Mouse (Mus musculus): ENCODE results near the gene Canx. TPM values are rescaled to one million over a fixed set of nuclear protein-coding genes. Genes with fewer than 3 reads are reported as not detected.

Gene Canx
- polyA plus RNA-seq, 1 experiment: 264 TPM

- TF ChIP-seq CTCF (IDR thresholded peaks at IDR 0.05; ENCODE audit: borderline replicate concordance, insufficient read depth, low read depth, low read length) (no peak), POLR2A (IDR thresholded peaks at IDR 0.05; ENCODE audit: borderline replicate concordance, insufficient read depth, low read length) (no peak)
- DNase-seq: no peak
- no peak within 1 kb of the TSS for H3K27ac ChIP-seq (ENCODE audit: insufficient read depth, low read length)
- H3K27me3 ChIP-seq (ENCODE audit: control insufficient read depth, insufficient read depth, low read length): no peaks in the 10 kb centered on the region
- no peak within 1 kb of the TSS for H3K4me3 ChIP-seq (replicated peaks; ENCODE audit: insufficient read depth, low read depth, low read length)
- H3K4me1 ChIP-seq (ENCODE audit: control insufficient read depth, insufficient read depth, low read length): no peaks in the 10 kb centered on the region
Measured at GRCm38 (mm10) chr11:50354162-50354561, 28.7 kb upstream of the Canx start, which contains the start of gene Cby3. TSS of gene Cby3 (plus strand) at chr11:50354462.

GRCm38 (mm10) chr11:50352177-50352576 lies 26.7 kb upstream of the Canx start:
- TF ChIP-seq CTCF (IDR thresholded peaks at IDR 0.05; ENCODE audit: borderline replicate concordance, insufficient read depth, low read depth, low read length): no peak
- no peak for TF ChIP-seq POLR2A (IDR thresholded peaks at IDR 0.05; ENCODE audit: borderline replicate concordance, insufficient read depth, low read length)
- no peak overlapping the region for H3K27ac ChIP-seq (ENCODE audit: insufficient read depth, low read length)
- no peak for DNase-seq
- 87% methylated on average over 2 of the region's 2 CpGs for WGBS
- H3K4me1 ChIP-seq (ENCODE audit: control insufficient read depth, insufficient read depth, low read length): no peaks in the 10 kb centered on the region
- no peaks in the 10 kb centered on the region for H3K27me3 ChIP-seq (ENCODE audit: control insufficient read depth, insufficient read depth, low read length)
- no peak overlapping the region for H3K4me3 ChIP-seq (replicated peaks; ENCODE audit: insufficient read depth, low read depth, low read length)

GRCm38 (mm10) chr11:50346256-50347032 lies 21.0 kb upstream of the Canx start:
- no peak for TF ChIP-seq POLR2A (IDR thresholded peaks at IDR 0.05; ENCODE audit: borderline replicate concordance, insufficient read depth, low read length)
- no peak for TF ChIP-seq CTCF (IDR thresholded peaks at IDR 0.05; ENCODE audit: borderline replicate concordance, insufficient read depth, low read depth, low read length)
- H3K4me3 ChIP-seq (replicated peaks; ENCODE audit: insufficient read depth, low read depth, low read length): no peak overlapping the region
- DNase-seq: no peak
- no peaks in the 10 kb centered on the region for H3K27me3 ChIP-seq (ENCODE audit: control insufficient read depth, insufficient read depth, low read length)
- 87% methylated on average over 9 of the region's 9 CpGs for WGBS
- no peaks in the 10 kb centered on the region for H3K4me1 ChIP-seq (ENCODE audit: control insufficient read depth, insufficient read depth, low read length)
- no peak overlapping the region for H3K27ac ChIP-seq (ENCODE audit: insufficient read depth, low read length)

- Histone ChIP-seq H3K4me3 (replicated peaks; ENCODE audit: insufficient read depth, low read depth, low read length) (no peak overlapping the region), H3K27ac (ENCODE audit: insufficient read depth, low read length) (no peak overlapping the region), H3K27me3 (ENCODE audit: control insufficient read depth, insufficient read depth, low read length) (no peaks in the 10 kb centered on the region), H3K4me1 (ENCODE audit: control insufficient read depth, insufficient read depth, low read length) (no peaks in the 10 kb centered on the region)
- WGBS: 81% methylated on average over 4 of the region's 4 CpGs
- TF ChIP-seq CTCF (IDR thresholded peaks at IDR 0.05; ENCODE audit: borderline replicate concordance, insufficient read depth, low read depth, low read length) (no peak), POLR2A (IDR thresholded peaks at IDR 0.05; ENCODE audit: borderline replicate concordance, insufficient read depth, low read length) (no peak)
- DNase-seq: no peak
Measured at GRCm38 (mm10) chr11:50345486-50345885, 20.0 kb upstream of the Canx start.

- WGBS: 71% methylated on average over 4 of the region's 4 CpGs
- no peak for TF ChIP-seq CTCF (IDR thresholded peaks at IDR 0.05; ENCODE audit: borderline replicate concordance, insufficient read depth, low read depth, low read length)
- TF ChIP-seq POLR2A (IDR thresholded peaks at IDR 0.05; ENCODE audit: borderline replicate concordance, insufficient read depth, low read length): no peak
- H3K27ac ChIP-seq (ENCODE audit: insufficient read depth, low read length): no peak overlapping the region
Measured at GRCm38 (mm10) chr11:50336891-50337290, 11.4 kb upstream of the Canx start.

GRCm38 (mm10) chr11:50336126-50336525 lies 10.7 kb upstream of the Canx start:
- Histone ChIP-seq H3K27ac (ENCODE audit: insufficient read depth, low read length) (no peak overlapping the region), H3K4me1 (ENCODE audit: control insufficient read depth, insufficient read depth, low read length) (no peaks in the 10 kb centered on the region), H3K27me3 (ENCODE audit: control insufficient read depth, insufficient read depth, low read length) (no peaks in the 10 kb centered on the region), H3K4me3 (replicated peaks; ENCODE audit: insufficient read depth, low read depth, low read length) (no peak overlapping the region)
- no peak for DNase-seq
- no peak for TF ChIP-seq POLR2A (IDR thresholded peaks at IDR 0.05; ENCODE audit: borderline replicate concordance, insufficient read depth, low read length)
- TF ChIP-seq CTCF (IDR thresholded peaks at IDR 0.05; ENCODE audit: borderline replicate concordance, insufficient read depth, low read depth, low read length): no peak
- WGBS: 36% methylated on average over 1 of the region's 1 CpGs

More at GRCm38 (mm10) chr11:50336891-50337290, 11.4 kb upstream of the Canx start:
- Histone ChIP-seq H3K27me3 (ENCODE audit: control insufficient read depth, insufficient read depth, low read length) (no peaks in the 10 kb centered on the region), H3K4me1 (ENCODE audit: control insufficient read depth, insufficient read depth, low read length) (no peaks in the 10 kb centered on the region), H3K4me3 (replicated peaks; ENCODE audit: insufficient read depth, low read depth, low read length) (no peak overlapping the region)
- no peak for DNase-seq

- WGBS: 31% methylated on average over 3 of the region's 3 CpGs
- Histone ChIP-seq H3K27me3 (ENCODE audit: control insufficient read depth, insufficient read depth, low read length) (no peaks in the 10 kb centered on the region), H3K4me3 (replicated peaks; ENCODE audit: insufficient read depth, low read depth, low read length) (no peak overlapping the region), H3K27ac (ENCODE audit: insufficient read depth, low read length) (no peak overlapping the region), H3K4me1 (ENCODE audit: control insufficient read depth, insufficient read depth, low read length) (no peaks in the 10 kb centered on the region)
- DNase-seq: no peak
- no peak for TF ChIP-seq POLR2A (IDR thresholded peaks at IDR 0.05; ENCODE audit: borderline replicate concordance, insufficient read depth, low read length)
- TF ChIP-seq CTCF (IDR thresholded peaks at IDR 0.05; ENCODE audit: borderline replicate concordance, insufficient read depth, low read depth, low read length): no peak
Measured at GRCm38 (mm10) chr11:50333181-50333580, 7.7 kb upstream of the Canx start.

- Histone ChIP-seq H3K4me3 (replicated peaks; ENCODE audit: insufficient read depth, low read depth, low read length) (no peak overlapping the region), H3K27me3 (ENCODE audit: control insufficient read depth, insufficient read depth, low read length) (no peaks in the 10 kb centered on the region), H3K4me1 (ENCODE audit: control insufficient read depth, insufficient read depth, low read length) (no peaks in the 10 kb centered on the region; the same call in 1 of the 2 replicates), H3K27ac (ENCODE audit: insufficient read depth, low read length) (no peak overlapping the region)
- no peak for TF ChIP-seq POLR2A (IDR thresholded peaks at IDR 0.05; ENCODE audit: borderline replicate concordance, insufficient read depth, low read length)
- TF ChIP-seq CTCF (IDR thresholded peaks at IDR 0.05; ENCODE audit: borderline replicate concordance, insufficient read depth, low read depth, low read length): no peak
- WGBS: 100% methylated on average over 1 of the region's 1 CpGs
- DNase-seq: no peak
Measured at GRCm38 (mm10) chr11:50329378-50329777, 3.9 kb upstream of the Canx start.
